Mouse (Mus musculus) stomach, embryonic 14.5 days (tissue): ENCODE results near the gene Cyb5r3. TPM values are rescaled to one million over a fixed set of nuclear protein-coding genes. Genes with fewer than 3 reads are reported as not detected.

Experiments used
- ATAC-seq: fragments of 200-750 bp; cut with Nextera tagmentation; 2 replicates; pipeline ENCODE4 v1.8.0; 2017; ENCODE audit warnings: low read depth, moderate TSS enrichment; ENCODE audit not compliant: insufficient number of reproducible peaks, insufficient read depth, low FRiP score
- H3K27ac ChIP-seq: fragments of 300-500 bp; sonication (generic); 2 replicates; pipeline ENCODE4 v1.5.1; 2014; ENCODE audit warnings: mild to moderate bottlenecking, low read length, moderate library complexity, mixed read lengths
- H3K27me3 ChIP-seq: fragments of 300-500 bp; sonication (generic); 2 replicates; pipeline ENCODE4 v1.6.1; 2014; ENCODE audit warnings: low read length, control low read depth, mixed read lengths; ENCODE audit not compliant: control insufficient read depth, insufficient read depth
- H3K36me3 ChIP-seq: fragments of 300-500 bp; sonication (generic); 2 replicates; pipeline ENCODE4 v1.6.1; 2014; ENCODE audit warnings: mild to moderate bottlenecking, control low read depth, low read length, moderate library complexity, mixed read lengths; ENCODE audit not compliant: control insufficient read depth, insufficient read depth
- H3K4me1 ChIP-seq: fragments of 300-500 bp; sonication (generic); 2 replicates; pipeline ENCODE4 v1.6.1; 2014; ENCODE audit warnings: low read length, control low read depth, mixed read lengths; ENCODE audit not compliant: control insufficient read depth, insufficient read depth
- H3K4me2 ChIP-seq: fragments of 300-500 bp; sonication (generic); replicated peaks from 2 replicates; pipeline ENCODE4 v1.6.1; 2014; ENCODE audit warnings: low read depth, low read length, control low read depth
- H3K4me3 ChIP-seq: fragments of 300-500 bp; sonication (generic); 2 replicates; pipeline ENCODE4 v1.5.1; 2014; ENCODE audit warnings: low read depth, low read length, control low read depth
- H3K9ac ChIP-seq: fragments of 300-500 bp; sonication (generic); replicated peaks from 2 replicates; pipeline ENCODE4 v1.6.1; 2014; ENCODE audit warnings: low read depth, mild to moderate bottlenecking, control low read depth, low read length, moderate library complexity, mixed read lengths
- H3K9me3 ChIP-seq: fragments of 300-500 bp; sonication (generic); 2 replicates; pipeline ENCODE4 v1.6.1; 2016; ENCODE audit warnings: low read depth, low read length, control low read depth; ENCODE audit not compliant: control insufficient read depth
- WGBS: fragments of 180-500 bp; shearing (Covaris S2); extraction: QIAGEN DNeasy Blood & Tissue Kit; methylation state at CpG from one replicate; pipeline ENCODE4 v1.1.7; 2014; 5-methylcytosine and 5-hydroxymethylcytosine counted together
- polyA plus RNA-seq: library from polyadenylated mRNA; unstranded; fragments of >200 nt; fragmentation: Nextera tagmentation; extraction: Ambion mirVana; gene quantifications from 2 replicates; pipeline ENCODE4 v1.2.1, GENCODE M21; 2014

Gene Cyb5r3
- 207 and 214 TPM in 2 replicates for polyA plus RNA-seq

DNA sequence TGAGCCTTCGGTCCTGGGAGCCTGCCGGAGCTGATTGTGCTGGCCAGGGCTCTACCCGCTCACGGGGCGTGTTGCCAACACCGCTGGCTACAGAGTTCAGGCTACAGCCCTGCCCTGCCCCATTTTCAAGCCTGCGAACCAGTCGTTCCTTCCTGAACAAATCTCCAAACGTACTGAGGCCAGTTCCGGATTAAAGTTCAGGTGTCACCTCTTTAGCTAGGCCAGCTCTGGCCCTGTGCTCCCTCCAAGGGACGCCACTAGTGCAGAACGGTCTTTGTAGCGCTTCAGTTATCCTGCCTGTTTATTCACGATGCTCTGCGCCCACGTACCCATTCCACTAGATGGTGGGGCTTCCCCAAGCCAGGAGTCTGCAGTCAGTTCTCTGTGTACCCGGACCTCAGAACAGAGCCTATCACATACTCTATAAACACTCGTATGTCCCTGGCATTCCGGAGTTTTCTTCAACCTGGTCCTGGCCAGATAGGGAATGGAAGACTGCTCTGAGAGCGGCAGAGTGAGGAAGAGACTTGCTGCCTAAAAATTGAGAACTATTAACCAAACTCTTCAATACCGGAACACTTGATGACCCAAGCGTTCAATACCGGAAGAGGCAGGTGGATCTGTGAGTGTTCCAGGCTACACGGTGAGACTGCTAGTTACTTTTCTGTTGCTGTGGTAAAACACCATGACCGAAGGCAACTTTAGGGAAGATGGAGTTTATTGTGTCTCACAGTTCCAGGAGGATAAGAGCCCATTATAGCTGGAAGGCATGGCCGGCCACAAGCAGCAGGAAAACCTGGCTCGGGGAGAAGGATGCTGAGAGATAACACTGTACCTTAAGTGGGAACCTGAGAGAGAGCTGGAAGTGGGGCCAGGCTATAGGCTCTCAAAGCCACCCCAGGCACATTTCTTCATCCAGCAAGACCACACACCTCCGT lies at the start of gene Cyb5r3:
Gene Cyb5r3, minus strand, starts transcription at position 101 of the 938 bp plus-strand sequence.
- Histone ChIP-seq H3K27ac (peak within 1 kb of the TSS; percentile 87), H3K9me3 (no peaks in the 10 kb centered on the region), H3K9ac (peak within 1 kb of the TSS; percentile 83)

GRCm38 (mm10) chr15:83221721-83222120 lies 49.3 kb upstream of the Cyb5r3 start:
- H3K9ac ChIP-seq: no peak overlapping the region
- peaks cover 25% of the 10 kb centered on the region for H3K4me1 ChIP-seq
- 69% methylated on average over 4 of the region's 4 CpGs for WGBS
- H3K4me3 ChIP-seq: no peak overlapping the region
- peak overlapping the region; percentile 96 for H3K27ac ChIP-seq
- no peaks in the 10 kb centered on the region for H3K36me3 ChIP-seq
- no peaks in the 10 kb centered on the region for H3K27me3 ChIP-seq
- no peak overlapping the region for H3K4me2 ChIP-seq
- ATAC-seq: no peak
- no peaks in the 10 kb centered on the region for H3K9me3 ChIP-seq

More for the DNA sequence above, at the start of gene Cyb5r3:
- Histone ChIP-seq H3K4me2 (peak within 1 kb of the TSS; percentile 88), H3K4me1 (peaks cover 27% of the 10 kb centered on the region), H3K27me3 (no peaks in the 10 kb centered on the region), H3K36me3 (no peaks in the 10 kb centered on the region), H3K4me3 (peak within 1 kb of the TSS; percentile 97)
- 32% methylated on average over 28 of the region's 28 CpGs for WGBS
- ATAC-seq: peak; percentile 53

GRCm38 (mm10) chr15:83220368-83221013 lies 48.1 kb upstream of the Cyb5r3 start:
- H3K9me3 ChIP-seq: no peaks in the 10 kb centered on the region
- H3K9ac ChIP-seq: no peak overlapping the region
- no peak overlapping the region for H3K4me2 ChIP-seq
- ATAC-seq: no peak
- peaks cover 35% of the 10 kb centered on the region for H3K4me1 ChIP-seq
- H3K27me3 ChIP-seq: no peaks in the 10 kb centered on the region
- H3K4me3 ChIP-seq: no peak overlapping the region
- WGBS: 58% methylated on average over 9 of the region's 9 CpGs
- no peaks in the 10 kb centered on the region for H3K36me3 ChIP-seq
- peak overlapping the region; percentile 16; the same call in 1 of the 2 replicates for H3K27ac ChIP-seq

DNA sequence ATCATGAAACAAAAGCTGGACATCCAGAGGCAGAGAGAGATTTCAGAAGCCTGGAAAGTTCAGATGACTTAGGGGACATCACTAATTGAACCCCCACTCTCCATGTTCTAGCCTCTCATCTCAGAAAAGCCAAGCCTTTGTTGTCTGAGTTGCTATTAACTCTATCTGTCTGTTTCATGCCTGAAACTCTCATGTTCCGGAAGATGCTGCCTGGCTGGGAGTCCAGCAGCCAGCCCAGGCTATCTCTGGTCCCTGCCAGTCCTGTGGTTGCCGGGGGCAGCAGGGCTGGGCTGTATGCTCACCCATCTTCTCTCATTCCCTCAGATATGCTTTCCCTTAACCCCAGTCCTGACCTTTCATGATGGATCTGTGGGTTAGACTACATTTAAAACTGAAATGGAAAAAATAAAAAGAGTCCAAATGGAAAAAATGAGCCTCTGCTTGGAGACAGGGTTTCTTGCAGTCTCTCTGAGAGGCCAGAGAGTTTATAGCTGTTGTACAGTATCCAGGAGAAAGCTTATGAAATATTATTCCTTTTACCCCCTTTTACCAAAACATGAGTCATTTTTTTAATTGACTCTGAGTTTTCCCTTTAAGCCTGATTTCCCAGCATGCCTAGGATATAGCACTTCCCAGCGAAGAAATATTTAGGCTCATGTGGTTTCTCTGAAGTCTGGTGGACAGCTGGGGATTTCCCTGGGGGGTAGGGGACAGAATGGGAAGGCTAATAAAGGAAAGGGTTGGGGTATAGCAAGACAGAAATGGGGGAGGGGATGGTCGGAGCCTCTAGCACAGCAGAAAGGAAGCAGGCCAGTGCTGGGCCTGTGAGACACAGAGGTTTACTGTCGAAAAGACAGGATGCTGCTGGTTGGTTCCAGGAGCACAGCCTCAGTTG lies 43.2 kb upstream of the Cyb5r3 start:
- no peaks in the 10 kb centered on the region for H3K36me3 ChIP-seq
- 21% methylated on average over 5 of the region's 5 CpGs for WGBS
- H3K27ac ChIP-seq: peak overlapping the region; percentile 97
- no peaks in the 10 kb centered on the region for H3K9me3 ChIP-seq
- no peak overlapping the region for H3K9ac ChIP-seq
- no peaks in the 10 kb centered on the region for H3K27me3 ChIP-seq
- H3K4me1 ChIP-seq: peaks cover 11% of the 10 kb centered on the region; the same call in 1 of the 2 replicates
- H3K4me3 ChIP-seq: no peak overlapping the region
- ATAC-seq: peak; percentile 89
- H3K4me2 ChIP-seq: no peak overlapping the region

GRCm38 (mm10) chr15:83210229-83210628 lies 37.8 kb upstream of the Cyb5r3 start:
- H3K4me3 ChIP-seq: peak overlapping the region; percentile 24
- H3K27ac ChIP-seq: no peak overlapping the region
- H3K36me3 ChIP-seq: no peaks in the 10 kb centered on the region
- H3K9ac ChIP-seq: no peak overlapping the region
- H3K4me1 ChIP-seq: 0 out of 2 replicates have a peak, but pooled peaks cover 3% of the 10 kb centered on the region
- ATAC-seq: 0 out of 2 replicates have a peak, but pooled peaks have one; percentile 21
- 13% methylated on average over 11 of the region's 11 CpGs for WGBS
- H3K9me3 ChIP-seq: no peaks in the 10 kb centered on the region
- H3K27me3 ChIP-seq: no peaks in the 10 kb centered on the region
- peak overlapping the region; percentile 44 for H3K4me2 ChIP-seq

DNA sequence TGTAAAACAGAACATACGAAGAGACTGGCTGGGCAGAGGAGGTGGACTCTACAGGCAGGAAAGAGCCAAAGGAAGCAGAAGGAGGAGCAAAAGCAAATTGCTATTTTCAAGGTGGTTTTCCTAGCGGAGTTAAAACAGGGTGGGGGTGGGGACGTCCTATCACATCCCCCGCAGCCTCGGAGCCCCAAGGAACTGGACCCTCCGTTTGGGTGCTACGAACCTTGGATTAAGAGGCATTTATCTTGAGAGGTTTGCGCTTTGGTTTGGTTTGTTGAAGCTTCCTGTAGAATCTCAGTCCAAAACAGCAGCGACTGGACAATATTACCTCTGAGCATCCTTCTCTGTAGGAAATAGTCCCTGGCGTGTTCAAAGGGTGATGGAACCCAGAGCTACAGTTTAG lies 37.3 kb upstream of the Cyb5r3 start:
- Histone ChIP-seq H3K27me3 (no peaks in the 10 kb centered on the region), H3K27ac (no peak overlapping the region), H3K4me1 (0 out of 2 replicates have a peak, but pooled peaks cover 3% of the 10 kb centered on the region), H3K36me3 (no peaks in the 10 kb centered on the region), H3K4me2 (peak overlapping the region; percentile 44), H3K9ac (no peak overlapping the region), H3K9me3 (no peaks in the 10 kb centered on the region), H3K4me3 (peak overlapping the region; percentile 24)
- 11% methylated on average over 10 of the region's 10 CpGs for WGBS
- ATAC-seq: no peak

- Histone ChIP-seq H3K4me3 (peak overlapping the region; percentile 24), H3K27ac (no peak overlapping the region), H3K9me3 (no peaks in the 10 kb centered on the region), H3K9ac (no peak overlapping the region), H3K4me2 (peak overlapping the region; percentile 44), H3K36me3 (no peaks in the 10 kb centered on the region), H3K27me3 (no peaks in the 10 kb centered on the region), H3K4me1 (0 out of 2 replicates have a peak, but pooled peaks cover 3% of the 10 kb centered on the region)
- WGBS: 43% methylated on average over 4 of the region's 4 CpGs
- no peak for ATAC-seq
These were observed 36.8 kb upstream of the Cyb5r3 start for GRCm38 (mm10) chr15:83209092-83209695.
